9 mouse cellular contexts compared by ENCODE assay signal in the genomic region with DNA sequence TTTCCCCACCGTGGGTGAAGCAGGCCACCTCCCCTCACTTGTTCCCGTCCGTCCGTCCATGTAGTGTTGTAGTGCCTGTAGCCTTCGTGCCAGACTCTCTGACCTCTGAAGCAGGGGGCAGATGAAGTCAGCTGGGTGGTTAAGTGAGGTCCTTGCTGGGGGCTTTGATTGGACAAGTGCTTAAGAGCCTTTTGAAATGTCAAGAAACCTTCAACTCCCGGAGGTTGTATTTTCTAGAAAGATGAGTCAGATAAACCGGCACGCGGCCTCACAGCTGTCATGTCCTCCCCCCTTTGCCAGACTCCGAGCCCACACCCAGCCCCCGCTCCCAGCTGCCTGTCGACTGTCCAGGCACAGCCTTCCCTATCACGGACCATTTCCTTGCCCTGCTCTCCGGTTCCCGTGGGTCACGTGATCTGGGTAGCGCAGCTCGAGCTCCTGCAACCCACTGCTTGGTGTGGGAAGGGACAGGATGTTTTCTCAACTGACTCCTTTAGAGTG. TPM values are rescaled to one million over a fixed set of nuclear protein-coding genes. Genes with fewer than 3 reads are reported as not detected.
DNase-seq lines count a peak whose midpoint lies in the region; ATAC-seq and TF ChIP-seq lines count a peak whose summit lies in the region.
"Had no signal": no experiment of that assay in that cellular context is flagged by ENCODE, and none has a peak within 500 bp of the region (broad histone marks: within the 10 kb centered on the region; RNA-seq: fewer than 3 reads in every experiment).

No protein-coding gene starts in this region.

- intact Hi-C loops in gastrocnemius, adult 2 months (cut with DNase I) = no loop called here
- intact Hi-C loops in left cerebral cortex, postnatal 36 days (cut with DNase I) = no loop called here

- no peak overlapping the region for H3K9ac ChIP-seq in hindbrain, embryonic 11.5 days (ENCODE audit: low read depth, low read length)

- no peaks in the 10 kb centered on the region for H3K9me3 ChIP-seq in hindbrain, embryonic 11.5 days (ENCODE audit: control insufficient read depth, low read length)
- H3K9me3 ChIP-seq: G1E had no signal

- no peaks in the 10 kb centered on the region for H3K27me3 ChIP-seq in hindbrain, embryonic 11.5 days (ENCODE audit: control insufficient read depth, insufficient read depth, low read length)

- no peak for TF ChIP-seq CTCF in gastrocnemius, adult 2 months (IDR thresholded peaks at IDR 0.05)

- no peaks in the 10 kb centered on the region for H3K36me3 ChIP-seq in hindbrain, embryonic 11.5 days (ENCODE audit: control insufficient read depth, insufficient read depth, low read length)
- H3K36me3 ChIP-seq: G1E had no signal

- no peaks in the 10 kb centered on the region for H3K4me1 ChIP-seq in hindbrain, embryonic 11.5 days (replicated peaks; ENCODE audit: control insufficient read depth, insufficient read depth, low read length)

- DNase-seq in right cerebral cortex, adult 18-20 months = peak; percentile 72
- no peak for DNase-seq in right cerebral cortex, postnatal 4 days
- peak; percentile 88 for DNase-seq in gastrocnemius, adult 2 months
- peak; percentile 34 for DNase-seq in hindbrain, embryonic 11.5 days (ENCODE audit: low spot score)
- DNase-seq in left cerebral cortex, postnatal 36 days (ENCODE audit: low spot score in 2 of 2) = peak; percentile 46 to 49
- peak; percentile 63 for DNase-seq in testis, postnatal 14 days (ENCODE audit: low spot score)
- DNase-seq in spleen, adult 18-20 months = no peak

- 40% methylated on average over 18 of the region's 18 CpGs for WGBS in hindbrain, embryonic 11.5 days

- peak overlapping the region; percentile 52 for H3K4me3 ChIP-seq in gastrocnemius, adult 2 months
- no peak overlapping the region for H3K4me3 ChIP-seq in hindbrain, embryonic 11.5 days (ENCODE audit: low read depth, low read length)

- no peak for ATAC-seq in hindbrain, embryonic 11.5 days (ENCODE audit: low FRiP score)
- peak; percentile 40; the same call in 1 of the 2 replicates for ATAC-seq in megakaryocyte, adult 5-6 weeks (ENCODE audit: poor library complexity, severe bottlenecking)

- H3K4me2 ChIP-seq in hindbrain, embryonic 11.5 days (replicated peaks; ENCODE audit: low read depth, low read length) = no peak overlapping the region

- peak overlapping the region; percentile 80 for H3K27ac ChIP-seq in gastrocnemius, adult 2 months
- H3K27ac ChIP-seq in hindbrain, embryonic 11.5 days (ENCODE audit: low read depth, low read length) = no peak overlapping the region

RNA-seq across cellular contexts. Expression of a gene that starts 7.7 kb away (rescaled TPM):
- total RNA-seq in gastrocnemius, adult 2 months (2021) = 1 to 10 TPM; 1.2 to 3.6 TPM
- 1.2 and 1.4 TPM in 2 replicates for polyA plus RNA-seq in hindbrain, embryonic 11.5 days (2014; fragmentation: Nextera tagmentation; extraction: Ambion mirVana)
- total RNA-seq in left cerebral cortex, postnatal 36 days (2021) = 1 to 10 TPM; 7.3 to 8.4 TPM
- not detected in 2 replicates for total RNA-seq in megakaryocyte, adult 5-6 weeks (2015)
- not detected in 2 replicates for total RNA-seq in megakaryocyte, adult 5-6 weeks (2017)
- polyA plus RNA-seq: G1E had no signal

RNA-seq across cellular contexts. Expression of a gene that starts 25.6 kb away (rescaled TPM):
- total RNA-seq in gastrocnemius, adult 2 months (2021) = not detected
- not detected in 2 replicates for polyA plus RNA-seq in hindbrain, embryonic 11.5 days (2014; fragmentation: Nextera tagmentation; extraction: Ambion mirVana)
- not detected for total RNA-seq in left cerebral cortex, postnatal 36 days (2021)
- not detected in 2 replicates for total RNA-seq in megakaryocyte, adult 5-6 weeks (2015)
- total RNA-seq in megakaryocyte, adult 5-6 weeks (2017) = 0.18 TPM in 1 of 2 replicates, not detected in the other
- total RNA-seq: G1E had no signal
- polyA plus RNA-seq: G1E had no signal

RNA-seq across cellular contexts. Expression of a gene that starts 32.3 kb away (rescaled TPM):
- 100 to 1,000 TPM in 1 of 2 experiments, 10 to 100 TPM in 1; 89.1 to 111 TPM for total RNA-seq in gastrocnemius, adult 2 months (2021)
- 149 and 158 TPM in 2 replicates for polyA plus RNA-seq in hindbrain, embryonic 11.5 days (2014; fragmentation: Nextera tagmentation; extraction: Ambion mirVana)
- 10 to 100 TPM; 85.6 to 87.3 TPM for total RNA-seq in left cerebral cortex, postnatal 36 days (2021)
- 64.0 and 80.3 TPM in 2 replicates for total RNA-seq in megakaryocyte, adult 5-6 weeks (2015)
- total RNA-seq in megakaryocyte, adult 5-6 weeks (2017) = 9.5 and 13.5 TPM in 2 replicates

RNA-seq across cellular contexts. Expression of a gene that starts 51.2 kb away (rescaled TPM):
- total RNA-seq in gastrocnemius, adult 2 months (2021) = under 1 TPM in 1 of 2 experiments, not detected in 1; 0.23 TPM
- polyA plus RNA-seq in hindbrain, embryonic 11.5 days (2014; fragmentation: Nextera tagmentation; extraction: Ambion mirVana) = 2.4 and 4.0 TPM in 2 replicates
- 1 to 10 TPM; 5.5 to 5.9 TPM for total RNA-seq in left cerebral cortex, postnatal 36 days (2021)
- not detected in 2 replicates for total RNA-seq in megakaryocyte, adult 5-6 weeks (2015)
- total RNA-seq in megakaryocyte, adult 5-6 weeks (2017) = not detected in 2 replicates

Comparison
In these comparisons a context has a peak if more than half of its experiments do, and no peak if none do; other contexts are left out.
1. DNase-seq: peak in right cerebral cortex, adult 18-20 months (single experiment), gastrocnemius, adult 2 months (single experiment), hindbrain, embryonic 11.5 days (single experiment), left cerebral cortex, postnatal 36 days (2 of 2) and testis, postnatal 14 days (single experiment); none in right cerebral cortex, postnatal 4 days (single experiment) and spleen, adult 18-20 months (0 of 2).